Comparison of ENCODE assay signal across 12 mouse cellular contexts in genomic region chr5:136140057-136140482, GRCm38 (mm10). TPM values are rescaled to one million over a fixed set of nuclear protein-coding genes. Genes with fewer than 3 reads are reported as not detected.
DNase-seq lines count a peak whose midpoint lies in the region; ATAC-seq and TF ChIP-seq lines count a peak whose summit lies in the region.
"Had no signal": no experiment of that assay in that cellular context is flagged by ENCODE, and none has a peak within 500 bp of the region (broad histone marks: within the 10 kb centered on the region; RNA-seq: fewer than 3 reads in every experiment).

No protein-coding gene starts in this region.

- H3K9ac ChIP-seq in midbrain, postnatal 0 days (replicated peaks; ENCODE audit: low read length, poor library complexity, severe bottlenecking) = no peak overlapping the region
- H3K9ac ChIP-seq in midbrain, embryonic 13.5 days (replicated peaks) = no peak overlapping the region
- H3K9ac ChIP-seq: embryonic facial prominence, embryonic 15.5 days; liver, embryonic 13.5 days had no signal

- no peak for ATAC-seq in midbrain, postnatal 0 days (ENCODE audit: low FRiP score)
- ATAC-seq in midbrain, embryonic 13.5 days = no peak
- ATAC-seq in neutrophil, adult 5-6 weeks (ENCODE audit: extremely low read depth, insufficient number of reproducible peaks, low FRiP score, poor library complexity, severe bottlenecking) = peak; percentile 13; the same call in 1 of the 2 replicates
- ATAC-seq in inflammation-experienced regulatory T-cells, adult 6 months = no peak
- ATAC-seq: forebrain, embryonic 16.5 days had no signal

- H3K9me3 ChIP-seq in midbrain, postnatal 0 days (ENCODE audit: low read length) = no peaks in the 10 kb centered on the region
- H3K9me3 ChIP-seq in midbrain, embryonic 13.5 days = no peaks in the 10 kb centered on the region
- H3K9me3 ChIP-seq: embryonic facial prominence, embryonic 15.5 days; liver, embryonic 13.5 days had no signal

- peak; percentile 35 for DNase-seq in kidney, adult 9 months
- no peak for DNase-seq in kidney, postnatal 14 days
- DNase-seq in midbrain, postnatal 0 days (ENCODE audit: low spot score) = peak; percentile 34
- DNase-seq in cerebellum, postnatal 10 days = peak; percentile 83 to 91
- DNase-seq in lung, postnatal 25 days (ENCODE audit: low spot score) = no peak
- DNase-seq: liver, embryonic 13.5 days; thymus, postnatal 36 days had no signal

- TF ChIP-seq CTCF in midbrain, postnatal 0 days (IDR thresholded peaks at IDR 0.05) = no peak

- H3K36me3 ChIP-seq in midbrain, postnatal 0 days (ENCODE audit: insufficient read depth, low read length) = peaks cover 36% of the 10 kb centered on the region
- H3K36me3 ChIP-seq in midbrain, embryonic 13.5 days = peaks cover 44% of the 10 kb centered on the region

- H3K4me2 ChIP-seq in midbrain, postnatal 0 days (ENCODE audit: low read depth, low read length, poor library complexity, severe bottlenecking) = no peak overlapping the region
- H3K4me2 ChIP-seq in midbrain, embryonic 13.5 days (replicated peaks) = no peak overlapping the region
- H3K4me2 ChIP-seq: embryonic facial prominence, embryonic 15.5 days; liver, embryonic 13.5 days had no signal

- 89% methylated on average over 10 of the region's 10 CpGs for WGBS in midbrain, postnatal 0 days
- 93% methylated on average over 10 of the region's 10 CpGs for WGBS in midbrain, embryonic 13.5 days

- no peak overlapping the region for H3K4me3 ChIP-seq in midbrain, postnatal 0 days (ENCODE audit: low read depth, low read length)
- no peak overlapping the region for H3K4me3 ChIP-seq in midbrain, embryonic 13.5 days (replicated peaks)
- H3K4me3 ChIP-seq: embryonic facial prominence, embryonic 15.5 days; liver, embryonic 13.5 days had no signal

- H3K27me3 ChIP-seq in midbrain, postnatal 0 days (ENCODE audit: insufficient read depth, low read length) = no peaks in the 10 kb centered on the region
- no peaks in the 10 kb centered on the region for H3K27me3 ChIP-seq in midbrain, embryonic 13.5 days
- H3K27me3 ChIP-seq: embryonic facial prominence, embryonic 15.5 days; liver, embryonic 13.5 days had no signal

- peaks cover 3% of the 10 kb centered on the region; the same call in 1 of the 2 replicates for H3K4me1 ChIP-seq in midbrain, postnatal 0 days (ENCODE audit: insufficient read depth, low read length)
- H3K4me1 ChIP-seq in midbrain, embryonic 13.5 days (replicated peaks) = peaks cover 17% of the 10 kb centered on the region

- H3K27ac ChIP-seq in midbrain, postnatal 0 days (ENCODE audit: low read depth, low read length) = no peak overlapping the region
- H3K27ac ChIP-seq in midbrain, embryonic 13.5 days = no peak overlapping the region
- H3K27ac ChIP-seq: embryonic facial prominence, embryonic 15.5 days; liver, embryonic 13.5 days had no signal

RNA-seq across cellular contexts. Expression of gene Alkbh4, which starts 4.1 kb away (rescaled TPM):
- total RNA-seq in midbrain, postnatal 0 days (2014; rRNA removed) = 16.7 and 21.2 TPM in 2 replicates
- polyA plus RNA-seq in midbrain, postnatal 0 days (2015; fragmentation: Nextera tagmentation; extraction: Ambion mirVana) = 15.0 and 17.6 TPM in 2 replicates
- polyA plus RNA-seq in midbrain, embryonic 13.5 days (2015; fragmentation: Nextera tagmentation; extraction: Ambion mirVana) = 23.0 and 23.6 TPM in 2 replicates
- total RNA-seq in neutrophil, adult 5-6 weeks (2017) = 3.7 and 7.9 TPM in 2 replicates
- polyA plus RNA-seq in inflammation-experienced regulatory T-cells, adult 6 months (2017; shearing (Covaris generic)) = 10 to 100 TPM; 51.3 to 63.3 (median 56.7) TPM

RNA-seq across cellular contexts. Expression of gene Lrwd1, which starts 4.2 kb away (rescaled TPM):
- total RNA-seq in midbrain, postnatal 0 days (2014; rRNA removed) = 25.4 and 33.2 TPM in 2 replicates
- polyA plus RNA-seq in midbrain, postnatal 0 days (2015; fragmentation: Nextera tagmentation; extraction: Ambion mirVana) = 16.3 and 16.5 TPM in 2 replicates
- 31.7 and 33.8 TPM in 2 replicates for polyA plus RNA-seq in midbrain, embryonic 13.5 days (2015; fragmentation: Nextera tagmentation; extraction: Ambion mirVana)
- total RNA-seq in neutrophil, adult 5-6 weeks (2017) = 32.9 and 34.4 TPM in 2 replicates
- polyA plus RNA-seq in inflammation-experienced regulatory T-cells, adult 6 months (2017; shearing (Covaris generic)) = 10 to 100 TPM; 37.0 to 37.7 (median 37.2) TPM

RNA-seq across cellular contexts. Expression of gene Polr2j, which starts 23.6 kb away (rescaled TPM):
- 129 and 142 TPM in 2 replicates for total RNA-seq in midbrain, postnatal 0 days (2014; rRNA removed)
- 230 and 237 TPM in 2 replicates for polyA plus RNA-seq in midbrain, postnatal 0 days (2015; fragmentation: Nextera tagmentation; extraction: Ambion mirVana)
- 242 TPM in 2 replicates for polyA plus RNA-seq in midbrain, embryonic 13.5 days (2015; fragmentation: Nextera tagmentation; extraction: Ambion mirVana)
- total RNA-seq in neutrophil, adult 5-6 weeks (2017) = 47.6 and 55.0 TPM in 2 replicates
- polyA plus RNA-seq in inflammation-experienced regulatory T-cells, adult 6 months (2017; shearing (Covaris generic)) = 100 to 1,000 TPM; 120 to 150 (median 121) TPM

RNA-seq across cellular contexts. Expression of gene Orai2, which starts 30.4 kb away (rescaled TPM):
- total RNA-seq in midbrain, postnatal 0 days (2014; rRNA removed) = 108 and 136 TPM in 2 replicates
- 68.8 and 70.8 TPM in 2 replicates for polyA plus RNA-seq in midbrain, postnatal 0 days (2015; fragmentation: Nextera tagmentation; extraction: Ambion mirVana)
- polyA plus RNA-seq in midbrain, embryonic 13.5 days (2015; fragmentation: Nextera tagmentation; extraction: Ambion mirVana) = 30.6 and 31.0 TPM in 2 replicates
- total RNA-seq in neutrophil, adult 5-6 weeks (2017) = 92.9 and 95.5 TPM in 2 replicates
- 10 to 100 TPM; 55.8 to 72.0 (median 64.8) TPM for polyA plus RNA-seq in inflammation-experienced regulatory T-cells, adult 6 months (2017; shearing (Covaris generic))

RNA-seq across cellular contexts. Expression of gene Rasa4, which starts 56.4 kb away (rescaled TPM):
- 30.6 and 31.3 TPM in 2 replicates for total RNA-seq in midbrain, postnatal 0 days (2014; rRNA removed)
- polyA plus RNA-seq in midbrain, postnatal 0 days (2015; fragmentation: Nextera tagmentation; extraction: Ambion mirVana) = 26.8 and 29.6 TPM in 2 replicates
- polyA plus RNA-seq in midbrain, embryonic 13.5 days (2015; fragmentation: Nextera tagmentation; extraction: Ambion mirVana) = 13.7 and 16.4 TPM in 2 replicates
- total RNA-seq in neutrophil, adult 5-6 weeks (2017) = 7.3 and 8.5 TPM in 2 replicates
- polyA plus RNA-seq in inflammation-experienced regulatory T-cells, adult 6 months (2017; shearing (Covaris generic)) = 1 to 10 TPM; 1.5 to 2.4 (median 1.7) TPM

Comparison
In these comparisons a context has a peak if more than half of its experiments do, and no peak if none do; other contexts are left out.
1. DNase-seq: peak in kidney, adult 9 months (single experiment), midbrain, postnatal 0 days (single experiment) and cerebellum, postnatal 10 days (2 of 2); none in kidney, postnatal 14 days (single experiment) and lung, postnatal 25 days (single experiment).